Mouse (Mus musculus): ENCODE data around the gene Max. TPM values are rescaled to one million over a fixed set of nuclear protein-coding genes. Genes with fewer than 3 reads are reported as not detected.

The Max gene
- polyA plus RNA-seq, 1 experiment from 2014 or later = 25.2 TPM

DNA sequence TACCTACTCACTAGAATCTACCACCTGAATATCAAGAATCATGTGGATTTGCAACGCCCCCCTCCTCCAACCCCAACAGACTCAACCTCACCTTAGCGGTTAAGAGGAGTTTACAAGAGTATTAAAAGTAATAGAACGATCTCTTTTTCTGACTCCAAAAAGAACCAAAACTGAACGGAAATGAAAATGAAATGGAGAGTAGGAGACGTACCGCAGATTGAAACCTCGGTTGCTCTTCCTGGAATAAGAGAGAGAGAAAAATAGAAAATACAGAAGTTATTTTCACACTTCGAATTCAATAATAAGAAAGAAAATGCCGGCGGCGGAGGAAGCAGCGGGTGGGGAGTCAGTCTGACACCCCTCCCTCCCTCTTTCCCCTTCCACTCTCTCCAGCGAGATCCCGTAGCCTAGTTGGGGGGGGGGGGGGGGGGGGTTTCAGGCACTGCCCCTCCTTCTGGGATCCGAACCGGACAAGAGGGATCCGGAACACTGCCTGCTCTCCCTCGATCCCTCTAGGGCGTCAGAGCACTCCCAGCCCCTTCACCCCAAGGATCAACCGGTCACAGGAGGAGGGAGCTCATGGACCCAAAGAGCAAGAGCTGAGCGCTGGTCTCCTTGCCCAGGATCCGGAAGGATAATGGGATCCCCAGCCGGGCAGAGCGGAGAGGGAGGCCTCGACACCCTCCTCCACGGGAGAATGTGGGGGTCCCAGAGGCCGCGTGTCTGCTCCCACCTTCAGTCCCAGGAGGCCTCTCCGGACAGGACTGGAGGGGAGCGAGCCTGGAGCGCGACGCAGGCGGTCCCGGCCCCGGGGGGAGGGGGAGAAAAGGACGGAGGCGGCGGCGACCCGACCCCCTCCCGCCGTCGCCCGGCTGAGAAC lies 709 bp downstream of the Max start:
- Histone ChIP-seq H3K9ac (replicated peaks; ENCODE audit: low read depth, low read length) (peak overlapping the region; percentile 67), H3K4me1 (replicated peaks; ENCODE audit: control insufficient read depth, insufficient read depth, low read length) (peaks cover 13% of the 10 kb centered on the region), H3K36me3 (ENCODE audit: control insufficient read depth, insufficient read depth) (peaks cover 4% of the 10 kb centered on the region; the same call in 1 of the 2 replicates), H3K27ac (ENCODE audit: low read length) (peak overlapping the region; percentile 62), H3K4me3 (replicated peaks; ENCODE audit: low read length) (peak overlapping the region; percentile 72), H3K4me2 (ENCODE audit: low read length) (peak overlapping the region; percentile 85), H3K27me3 (replicated peaks; ENCODE audit: control insufficient read depth, insufficient read depth, low read length) (no peaks in the 10 kb centered on the region), H3K9me3 (ENCODE audit: control insufficient read depth, low read length) (no peaks in the 10 kb centered on the region)
- no peak; the same call in 1 of the 2 replicates for ATAC-seq
- 8% methylated on average over 32 of the region's 45 CpGs for WGBS

GRCm38 (mm10) chr12:76957688-76958087 lies 4.3 kb downstream of the Max start:
- Histone ChIP-seq H3K4me3 (replicated peaks; ENCODE audit: low read length) (no peak overlapping the region), H3K27ac (ENCODE audit: low read length) (no peak overlapping the region), H3K4me2 (ENCODE audit: low read length) (no peak overlapping the region), H3K4me1 (replicated peaks; ENCODE audit: control insufficient read depth, insufficient read depth, low read length) (peaks cover 20% of the 10 kb centered on the region), H3K9ac (replicated peaks; ENCODE audit: low read depth, low read length) (no peak overlapping the region), H3K27me3 (replicated peaks; ENCODE audit: control insufficient read depth, insufficient read depth, low read length) (no peaks in the 10 kb centered on the region), H3K36me3 (ENCODE audit: control insufficient read depth, insufficient read depth) (peaks cover 5% of the 10 kb centered on the region), H3K9me3 (ENCODE audit: control insufficient read depth, low read length) (no peaks in the 10 kb centered on the region)
- ATAC-seq = no peak
- WGBS = 86% methylated on average over 5 of the region's 5 CpGs

GRCm38 (mm10) chr12:76954698-76955423 lies 7.1 kb downstream of the Max start:
- Histone ChIP-seq H3K4me3 (replicated peaks; ENCODE audit: low read length) (no peak overlapping the region), H3K9me3 (ENCODE audit: control insufficient read depth, low read length) (no peaks in the 10 kb centered on the region), H3K36me3 (ENCODE audit: control insufficient read depth, insufficient read depth) (peaks cover 17% of the 10 kb centered on the region), H3K27ac (ENCODE audit: low read length) (0 out of 2 replicates have a peak overlapping the region, but pooled peaks have one; percentile 3), H3K4me2 (ENCODE audit: low read length) (no peak overlapping the region), H3K4me1 (replicated peaks; ENCODE audit: control insufficient read depth, insufficient read depth, low read length) (peaks cover 10% of the 10 kb centered on the region), H3K9ac (replicated peaks; ENCODE audit: low read depth, low read length) (no peak overlapping the region), H3K27me3 (replicated peaks; ENCODE audit: control insufficient read depth, insufficient read depth, low read length) (no peaks in the 10 kb centered on the region)
- peak; percentile 85 for ATAC-seq
- 56% methylated on average over 10 of the region's 10 CpGs for WGBS

DNA sequence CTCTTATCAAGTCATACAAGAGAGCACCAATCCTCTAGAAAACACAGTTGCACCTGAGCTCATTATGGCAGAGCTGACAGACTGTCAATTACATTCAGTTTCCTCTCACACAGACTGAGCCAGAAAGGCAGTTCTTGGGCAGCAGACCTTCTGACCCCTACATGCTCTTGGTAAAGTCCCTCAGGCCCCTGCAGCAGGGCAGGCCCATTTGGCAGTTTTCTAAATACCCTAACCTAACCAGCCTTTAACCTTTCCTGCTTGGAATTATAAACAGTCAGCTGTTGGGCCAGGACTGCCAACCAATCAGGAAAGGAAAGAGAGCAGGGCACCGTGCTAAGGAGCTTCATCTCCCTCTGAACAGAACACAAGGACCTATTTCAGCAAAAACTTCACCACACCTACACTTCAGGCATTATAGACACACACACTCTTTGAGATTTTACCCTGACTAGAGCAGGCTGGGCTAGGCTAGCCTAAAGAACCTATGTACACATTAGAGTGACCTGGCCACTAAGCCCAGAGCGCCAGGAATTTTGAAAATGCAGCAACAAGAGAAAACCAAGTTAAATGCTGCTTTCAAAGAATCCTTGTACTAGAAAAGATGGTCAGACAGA lies 8.1 kb downstream of the Max start:
- Histone ChIP-seq H3K4me2 (ENCODE audit: low read length) (no peak overlapping the region), H3K4me1 (replicated peaks; ENCODE audit: control insufficient read depth, insufficient read depth, low read length) (peaks cover 10% of the 10 kb centered on the region), H3K9ac (replicated peaks; ENCODE audit: low read depth, low read length) (no peak overlapping the region), H3K9me3 (ENCODE audit: control insufficient read depth, low read length) (no peaks in the 10 kb centered on the region), H3K27me3 (replicated peaks; ENCODE audit: control insufficient read depth, insufficient read depth, low read length) (no peaks in the 10 kb centered on the region), H3K4me3 (replicated peaks; ENCODE audit: low read length) (no peak overlapping the region), H3K27ac (ENCODE audit: low read length) (no peak overlapping the region), H3K36me3 (ENCODE audit: control insufficient read depth, insufficient read depth) (peaks cover 17% of the 10 kb centered on the region)
- ATAC-seq = no peak
- 86% methylated on average over 2 of the region's 2 CpGs for WGBS

- no peaks in the 10 kb centered on the region for H3K9me3 ChIP-seq (ENCODE audit: control insufficient read depth, low read length)
- 92% methylated on average over 5 of the region's 5 CpGs for WGBS
- no peak overlapping the region for H3K4me2 ChIP-seq (ENCODE audit: low read length)
- no peak overlapping the region for H3K4me3 ChIP-seq (replicated peaks; ENCODE audit: low read length)
- H3K27ac ChIP-seq (ENCODE audit: low read length) = no peak overlapping the region
- H3K9ac ChIP-seq (replicated peaks; ENCODE audit: low read depth, low read length) = no peak overlapping the region
- H3K36me3 ChIP-seq (ENCODE audit: control insufficient read depth, insufficient read depth) = peaks cover 29% of the 10 kb centered on the region
- no peak for ATAC-seq
- H3K4me1 ChIP-seq (replicated peaks; ENCODE audit: control insufficient read depth, insufficient read depth, low read length) = peaks cover 8% of the 10 kb centered on the region
- H3K27me3 ChIP-seq (replicated peaks; ENCODE audit: control insufficient read depth, insufficient read depth, low read length) = no peaks in the 10 kb centered on the region
These were observed 11.7 kb downstream of the Max start for GRCm38 (mm10) chr12:76950330-76950729.

DNA sequence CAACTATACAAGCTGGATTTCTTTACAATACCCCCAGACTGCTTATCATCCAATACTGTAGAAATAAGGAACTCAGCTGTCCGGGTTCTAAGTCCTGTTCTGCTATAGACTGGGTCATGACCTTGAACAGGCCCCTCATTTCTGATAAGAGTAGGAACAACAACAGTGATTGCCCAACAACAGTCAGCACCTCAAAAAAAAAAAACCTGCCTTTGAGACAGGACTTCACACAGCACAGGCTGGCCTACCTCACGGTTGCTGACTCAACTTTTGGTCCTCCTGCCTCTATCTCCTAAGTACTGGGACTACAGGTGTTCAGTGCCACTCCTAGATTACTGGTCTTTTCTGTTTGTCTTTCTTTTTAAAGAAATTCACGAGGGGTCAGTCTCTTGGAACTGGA lies 13.2 kb downstream of the Max start:
- Histone ChIP-seq H3K4me3 (replicated peaks; ENCODE audit: low read length) (no peak overlapping the region), H3K27me3 (replicated peaks; ENCODE audit: control insufficient read depth, insufficient read depth, low read length) (no peaks in the 10 kb centered on the region), H3K9ac (replicated peaks; ENCODE audit: low read depth, low read length) (no peak overlapping the region), H3K4me1 (replicated peaks; ENCODE audit: control insufficient read depth, insufficient read depth, low read length) (no peaks in the 10 kb centered on the region), H3K9me3 (ENCODE audit: control insufficient read depth, low read length) (no peaks in the 10 kb centered on the region), H3K4me2 (ENCODE audit: low read length) (no peak overlapping the region), H3K27ac (ENCODE audit: low read length) (no peak overlapping the region), H3K36me3 (ENCODE audit: control insufficient read depth, insufficient read depth) (peaks cover 34% of the 10 kb centered on the region)
- ATAC-seq = no peak
- 92% methylated on average over 3 of the region's 3 CpGs for WGBS

DNA sequence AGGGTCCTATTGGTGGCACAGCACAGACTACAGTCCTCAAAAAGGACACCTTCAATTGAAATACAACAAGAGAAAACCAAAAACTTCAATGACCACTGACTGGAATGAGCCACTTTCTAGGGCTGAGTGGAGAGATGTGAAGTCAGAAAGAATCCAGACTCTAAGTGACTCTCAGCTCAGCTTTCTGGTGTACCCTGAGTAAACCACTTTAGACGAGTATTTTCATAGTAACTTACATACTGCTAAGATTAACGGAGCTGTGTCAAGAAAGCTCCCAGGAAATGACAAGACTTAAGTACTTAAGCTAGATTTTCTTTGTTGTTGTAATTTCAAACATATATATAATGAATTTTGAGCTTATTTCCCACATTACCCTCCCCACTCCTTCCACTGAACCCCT lies 13.8 kb downstream of the Max start:
- Histone ChIP-seq H3K4me3 (replicated peaks; ENCODE audit: low read length) (no peak overlapping the region), H3K4me2 (ENCODE audit: low read length) (no peak overlapping the region), H3K9me3 (ENCODE audit: control insufficient read depth, low read length) (no peaks in the 10 kb centered on the region), H3K27me3 (replicated peaks; ENCODE audit: control insufficient read depth, insufficient read depth, low read length) (no peaks in the 10 kb centered on the region), H3K27ac (ENCODE audit: low read length) (no peak overlapping the region), H3K36me3 (ENCODE audit: control insufficient read depth, insufficient read depth) (peaks cover 34% of the 10 kb centered on the region), H3K9ac (replicated peaks; ENCODE audit: low read depth, low read length) (no peak overlapping the region), H3K4me1 (replicated peaks; ENCODE audit: control insufficient read depth, insufficient read depth, low read length) (no peaks in the 10 kb centered on the region)
- no peak for ATAC-seq
- 92% methylated on average over 2 of the region's 2 CpGs for WGBS

DNA sequence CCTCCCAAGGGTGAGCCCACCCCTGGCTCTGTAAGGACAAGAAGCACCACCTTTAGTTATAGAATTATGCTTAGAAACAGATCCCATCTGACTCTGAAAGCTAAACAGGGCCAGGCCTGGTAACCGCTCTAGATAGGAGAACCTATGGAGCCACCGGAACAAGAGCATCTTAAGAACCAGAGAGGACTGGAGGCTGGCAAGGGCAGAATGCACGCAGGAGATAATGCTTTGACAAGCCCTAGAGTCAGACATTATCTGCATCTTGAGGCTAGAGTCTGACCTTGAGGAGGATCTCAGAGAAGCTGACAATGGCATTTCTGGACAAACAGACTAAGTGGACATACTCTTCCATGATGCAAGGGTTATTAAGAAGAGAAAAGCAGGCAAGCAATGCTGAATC lies 14.5 kb downstream of the Max start:
- no peaks in the 10 kb centered on the region for H3K27me3 ChIP-seq (replicated peaks; ENCODE audit: control insufficient read depth, insufficient read depth, low read length)
- no peak overlapping the region for H3K9ac ChIP-seq (replicated peaks; ENCODE audit: low read depth, low read length)
- H3K27ac ChIP-seq (ENCODE audit: low read length) = no peak overlapping the region
- H3K4me2 ChIP-seq (ENCODE audit: low read length) = no peak overlapping the region
- WGBS = 97% methylated on average over 3 of the region's 3 CpGs
- peaks cover 31% of the 10 kb centered on the region for H3K36me3 ChIP-seq (ENCODE audit: control insufficient read depth, insufficient read depth)
- no peaks in the 10 kb centered on the region for H3K4me1 ChIP-seq (replicated peaks; ENCODE audit: control insufficient read depth, insufficient read depth, low read length)
- H3K4me3 ChIP-seq (replicated peaks; ENCODE audit: low read length) = no peak overlapping the region
- ATAC-seq = no peak
- no peaks in the 10 kb centered on the region for H3K9me3 ChIP-seq (ENCODE audit: control insufficient read depth, low read length)

DNA sequence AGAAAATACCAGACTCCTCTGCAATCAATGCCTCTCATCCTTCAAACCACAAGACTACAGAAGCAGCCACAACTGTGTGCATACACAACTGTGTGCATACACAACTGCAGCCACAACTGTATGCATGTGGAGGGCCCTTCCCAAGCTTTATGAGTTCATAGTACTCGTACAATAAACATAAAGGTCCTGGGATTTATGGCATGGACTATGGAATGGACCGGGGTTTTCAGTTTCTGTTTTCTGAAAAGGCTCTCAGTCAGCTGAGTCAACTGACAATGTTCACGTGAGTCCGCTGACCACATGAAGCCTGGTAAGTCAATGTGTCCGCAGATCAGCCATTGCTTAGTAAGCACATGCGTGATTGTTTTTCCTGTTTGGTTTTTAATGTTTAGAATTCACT lies 18.5 kb downstream of the Max start:
- Histone ChIP-seq H3K9ac (replicated peaks; ENCODE audit: low read depth, low read length) (no peak overlapping the region), H3K36me3 (ENCODE audit: control insufficient read depth, insufficient read depth) (peaks cover 31% of the 10 kb centered on the region), H3K27ac (ENCODE audit: low read length) (no peak overlapping the region), H3K27me3 (replicated peaks; ENCODE audit: control insufficient read depth, insufficient read depth, low read length) (no peaks in the 10 kb centered on the region), H3K4me1 (replicated peaks; ENCODE audit: control insufficient read depth, insufficient read depth, low read length) (no peaks in the 10 kb centered on the region), H3K4me2 (ENCODE audit: low read length) (no peak overlapping the region), H3K4me3 (replicated peaks; ENCODE audit: low read length) (no peak overlapping the region), H3K9me3 (ENCODE audit: control insufficient read depth, low read length) (no peaks in the 10 kb centered on the region)
- 94% methylated on average over 6 of the region's 6 CpGs for WGBS
- no peak for ATAC-seq
